Comparison of ENCODE assay signal across 14 mouse cellular contexts in genomic region chr1:176915946-176916345, GRCm38 (mm10).
DNase-seq lines count a peak whose midpoint lies in the region; ATAC-seq lines count a peak whose summit lies in the region.
"Had no signal": no experiment of that assay in that cellular context is flagged by ENCODE, and none has a peak within 500 bp of the region (broad histone marks: within the 10 kb centered on the region; RNA-seq: fewer than 3 reads in every experiment).

No protein-coding gene starts in this region.

- peak; percentile 9 to 13 for DNase-seq in heart, postnatal 10 days
- no peak for DNase-seq in heart, postnatal 36 days
- DNase-seq in cerebellum, adult 11-12 months: peak; percentile 86
- DNase-seq in cerebellum, postnatal 14 days: peak; percentile 78 to 79
- DNase-seq in gastrocnemius, postnatal 14 days: peak; percentile 65
- DNase-seq in T-cell, adult 2 months (ENCODE audit: low spot score): no peak
- DNase-seq in frontal cortex, postnatal 10 days (ENCODE audit: low spot score in 2 of 2): no peak
- DNase-seq: embryo, embryonic 11 days; kidney, postnatal 10 days; layer of hippocampus, adult 9-11 months; lung, adult 18-20 months; thymus, postnatal 36 days had no signal

- ATAC-seq in inflammation-experienced regulatory T-cells, adult 6 months: no peak
- ATAC-seq: intestine, embryonic 16.5 days had no signal

- intact Hi-C loops in heart, postnatal 10 days (cut with DNase I): no loop called here
- intact Hi-C loops in heart, postnatal 36 days (cut with DNase I): no loop called here
- intact Hi-C loops in gastrocnemius, postnatal 14 days (cut with DNase I; ENCODE audit: low total_unique reads): no loop called here

Comparison
In these comparisons a context has a peak if more than half of its experiments do, and no peak if none do; other contexts are left out.
1. DNase-seq: peak in heart, postnatal 10 days (2 of 2), cerebellum, adult 11-12 months (single experiment), cerebellum, postnatal 14 days (2 of 2) and gastrocnemius, postnatal 14 days (single experiment); none in heart, postnatal 36 days (0 of 2), T-cell, adult 2 months (single experiment) and frontal cortex, postnatal 10 days (0 of 2).